Mouse (Mus musculus): ENCODE measurements at regions not wholly inside any gene's neighbourhood (a gene's known extent, or its start where the extent isn't known, plus 50 kb on each side); places are given as distances from the start of the nearest gene placed in this dataset.

GRCm38 (mm10) chr19:26185012-26185411, 419.8 kb upstream of the Smarca2 start:
- in situ Hi-C loops (cut with MboI; ENCODE audit: low pct_unique_long_range_greater_than_20kb in 1 of 2, low sequenced_read_pairs in 2 of 2, unreplicated experiment in 1 of 2) = loop anchor here (10.0 kb wide), 2 partner anchors 500 to 510 kb away; partner anchors contain the start of gene Dmrt2 (in 1 of the 2)

- in situ Hi-C loops (cut with MboI; ENCODE audit: low pct_unique_long_range_greater_than_20kb in 1 of 2, low sequenced_read_pairs in 2 of 2, unreplicated experiment in 1 of 2) = no loop called here
Measured at GRCm38 (mm10) chr19:26190803-26191202, 414.0 kb upstream of the Smarca2 start.

GRCm38 (mm10) chr19:26193664-26194063, 411.2 kb upstream of the Smarca2 start:
- in situ Hi-C loops (cut with MboI; ENCODE audit: low pct_unique_long_range_greater_than_20kb in 1 of 2, low sequenced_read_pairs in 2 of 2, unreplicated experiment in 1 of 2) = no loop called here

GRCm38 (mm10) chr19:26208760-26209159, 396.1 kb upstream of the Smarca2 start:
- in situ Hi-C loops (cut with MboI; ENCODE audit: low pct_unique_long_range_greater_than_20kb in 1 of 2, low sequenced_read_pairs in 2 of 2, unreplicated experiment in 1 of 2) = no loop called here

GRCm38 (mm10) chr19:26234539-26234938, 370.3 kb upstream of the Smarca2 start:
- in situ Hi-C loops (cut with MboI; ENCODE audit: low pct_unique_long_range_greater_than_20kb in 1 of 2, low sequenced_read_pairs in 2 of 2, unreplicated experiment in 1 of 2) = no loop called here

GRCm38 (mm10) chr19:26244067-26244466, 360.8 kb upstream of the Smarca2 start:
- in situ Hi-C loops (cut with MboI; ENCODE audit: low pct_unique_long_range_greater_than_20kb in 1 of 2, low sequenced_read_pairs in 2 of 2, unreplicated experiment in 1 of 2) = no loop called here

- in situ Hi-C loops (cut with MboI; ENCODE audit: low pct_unique_long_range_greater_than_20kb in 1 of 2, low sequenced_read_pairs in 2 of 2, unreplicated experiment in 1 of 2) = no loop called here
Measured at GRCm38 (mm10) chr19:26249751-26250150, 355.1 kb upstream of the Smarca2 start.

GRCm38 (mm10) chr19:26258677-26259076, 346.2 kb upstream of the Smarca2 start:
- in situ Hi-C loops (cut with MboI; ENCODE audit: low pct_unique_long_range_greater_than_20kb in 1 of 2, low sequenced_read_pairs in 2 of 2, unreplicated experiment in 1 of 2) = no loop called here

- in situ Hi-C loops (cut with MboI; ENCODE audit: low pct_unique_long_range_greater_than_20kb in 1 of 2, low sequenced_read_pairs in 2 of 2, unreplicated experiment in 1 of 2) = no loop called here
Measured at GRCm38 (mm10) chr19:26261530-26261929, 343.3 kb upstream of the Smarca2 start.

- in situ Hi-C loops (cut with MboI; ENCODE audit: low pct_unique_long_range_greater_than_20kb in 1 of 2, low sequenced_read_pairs in 2 of 2, unreplicated experiment in 1 of 2) = no loop called here
Measured at GRCm38 (mm10) chr19:26296360-26296759, 308.5 kb upstream of the Smarca2 start.

- in situ Hi-C loops (cut with MboI; ENCODE audit: low pct_unique_long_range_greater_than_20kb in 1 of 2, low sequenced_read_pairs in 2 of 2, unreplicated experiment in 1 of 2) = no loop called here
Measured at GRCm38 (mm10) chr19:26308477-26309135, 296.2 kb upstream of the Smarca2 start.

- in situ Hi-C loops (cut with MboI; ENCODE audit: low pct_unique_long_range_greater_than_20kb in 1 of 2, low sequenced_read_pairs in 2 of 2, unreplicated experiment in 1 of 2) = no loop called here
Measured at GRCm38 (mm10) chr19:26318977-26319376, 285.9 kb upstream of the Smarca2 start.

GRCm38 (mm10) chr19:26323682-26324081, 281.2 kb upstream of the Smarca2 start:
- in situ Hi-C loops (cut with MboI; ENCODE audit: low pct_unique_long_range_greater_than_20kb in 1 of 2, low sequenced_read_pairs in 2 of 2, unreplicated experiment in 1 of 2) = no loop called here

- in situ Hi-C loops (cut with MboI; ENCODE audit: low pct_unique_long_range_greater_than_20kb in 1 of 2, low sequenced_read_pairs in 2 of 2, unreplicated experiment in 1 of 2) = no loop called here
Measured at GRCm38 (mm10) chr19:26339120-26339519, 265.7 kb upstream of the Smarca2 start.

- in situ Hi-C loops (cut with MboI; ENCODE audit: low pct_unique_long_range_greater_than_20kb in 1 of 2, low sequenced_read_pairs in 2 of 2, unreplicated experiment in 1 of 2) = no loop called here
Measured at GRCm38 (mm10) chr19:26340155-26340554, 264.7 kb upstream of the Smarca2 start.

GRCm38 (mm10) chr19:26355054-26355453, 249.8 kb upstream of the Smarca2 start:
- in situ Hi-C loops (cut with MboI; ENCODE audit: low pct_unique_long_range_greater_than_20kb in 1 of 2, low sequenced_read_pairs in 2 of 2, unreplicated experiment in 1 of 2) = no loop called here

GRCm38 (mm10) chr19:26383961-26384381, 220.9 kb upstream of the Smarca2 start:
- in situ Hi-C loops (cut with MboI; ENCODE audit: low pct_unique_long_range_greater_than_20kb in 1 of 2, low sequenced_read_pairs in 2 of 2, unreplicated experiment in 1 of 2) = no loop called here

- in situ Hi-C loops (cut with MboI; ENCODE audit: low pct_unique_long_range_greater_than_20kb in 1 of 2, low sequenced_read_pairs in 2 of 2, unreplicated experiment in 1 of 2) = no loop called here
Measured at GRCm38 (mm10) chr19:26386075-26386474, 218.8 kb upstream of the Smarca2 start.

GRCm38 (mm10) chr19:26412684-26413083, 192.2 kb upstream of the Smarca2 start:
- in situ Hi-C loops (cut with MboI; ENCODE audit: low pct_unique_long_range_greater_than_20kb in 1 of 2, low sequenced_read_pairs in 2 of 2, unreplicated experiment in 1 of 2) = no loop called here

GRCm38 (mm10) chr19:26414476-26415024, 190.3 kb upstream of the Smarca2 start:
- in situ Hi-C loops (cut with MboI; ENCODE audit: low pct_unique_long_range_greater_than_20kb in 1 of 2, low sequenced_read_pairs in 2 of 2, unreplicated experiment in 1 of 2) = no loop called here

All from mouse embryonic stem cell (cell line).